Mouse (Mus musculus) spleen, postnatal 4 days (tissue): ENCODE measurements around the gene Trp53i11.

Experiments used
- DNase-seq, 2 experiments: peaks; one replicate each; pipeline ENCODE4 v3.0.0; 2022; ENCODE audit warnings: low spot score in 2 of 2

The Trp53i11 gene

DNA sequence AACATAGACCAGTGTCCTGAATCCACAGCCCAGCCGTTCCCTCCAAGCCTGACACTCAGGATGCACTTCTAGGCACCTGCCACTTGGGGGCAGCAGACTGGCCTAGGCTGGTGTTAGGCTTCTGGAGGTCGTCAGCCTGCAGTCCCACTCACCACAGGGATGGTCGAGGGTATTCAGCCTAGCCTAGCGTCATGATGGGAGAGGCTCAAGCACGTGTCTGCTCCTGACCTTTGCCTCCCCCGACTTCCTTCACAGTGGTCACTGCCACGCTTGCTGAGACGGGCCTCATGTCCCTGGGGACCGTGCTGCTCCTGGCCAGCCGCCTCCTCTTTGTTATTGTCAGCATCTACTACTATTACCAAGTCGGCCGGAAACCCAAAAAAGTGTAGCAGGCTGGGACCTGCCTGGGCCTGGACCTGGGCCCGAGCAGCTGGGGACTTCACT lies 12.2 kb downstream of the Trp53i11 start:
- peak; percentile 50 to 83 for DNase-seq

DNA sequence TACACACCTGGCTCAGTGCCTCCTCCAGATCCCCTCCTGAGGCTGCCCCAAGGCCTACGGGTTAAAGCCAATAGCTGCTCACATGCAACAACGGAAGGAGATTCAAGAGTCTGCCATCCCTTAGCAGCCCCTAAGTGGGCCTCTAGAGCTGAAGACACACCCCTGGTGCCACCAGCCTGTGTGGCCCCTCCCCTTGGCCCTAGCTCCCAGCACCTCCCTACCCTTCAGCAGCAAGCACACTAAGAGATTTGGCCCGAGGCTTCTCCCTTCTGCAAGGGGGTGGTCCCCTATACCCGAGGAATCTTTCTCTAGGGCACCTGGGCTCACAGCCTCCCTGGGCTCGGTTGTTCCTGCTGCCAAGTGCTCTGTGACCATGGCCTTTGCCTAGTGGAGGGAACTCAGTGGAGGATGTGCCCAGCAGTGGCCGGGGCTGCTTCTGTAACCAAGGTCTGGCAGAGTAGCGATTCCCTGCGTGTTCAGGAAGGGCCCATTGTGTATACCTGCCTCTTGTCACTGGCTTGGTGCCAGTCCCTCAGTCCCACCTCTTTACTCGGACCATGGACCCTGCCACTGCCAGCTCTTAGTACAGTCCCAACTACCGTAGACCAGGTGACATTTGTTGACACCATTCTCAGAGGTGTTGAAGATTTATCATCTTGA lies 13.5 kb downstream of the Trp53i11 start:
- DNase-seq, result no peak

DNA sequence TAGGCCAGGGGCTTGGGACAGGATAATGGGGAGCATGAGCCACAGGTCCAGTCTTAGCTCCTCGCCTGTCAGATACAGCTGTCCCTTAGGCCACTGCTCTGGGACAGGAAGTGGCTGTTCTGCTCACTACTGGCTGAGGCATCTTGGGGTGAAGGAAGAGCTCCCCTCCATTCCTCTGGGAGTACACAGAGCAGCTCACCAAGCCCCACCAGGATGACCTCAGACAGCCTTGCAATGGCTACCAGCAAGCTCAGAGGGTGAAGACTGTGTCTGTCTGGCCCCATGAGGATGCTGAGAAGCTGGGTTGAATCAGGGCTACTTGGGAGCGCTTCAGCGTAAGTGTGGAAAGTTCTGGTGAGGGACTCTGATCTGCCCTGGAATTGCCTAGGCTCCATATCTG lies 14.6 kb downstream of the Trp53i11 start:
- DNase-seq, result no peak

DNA sequence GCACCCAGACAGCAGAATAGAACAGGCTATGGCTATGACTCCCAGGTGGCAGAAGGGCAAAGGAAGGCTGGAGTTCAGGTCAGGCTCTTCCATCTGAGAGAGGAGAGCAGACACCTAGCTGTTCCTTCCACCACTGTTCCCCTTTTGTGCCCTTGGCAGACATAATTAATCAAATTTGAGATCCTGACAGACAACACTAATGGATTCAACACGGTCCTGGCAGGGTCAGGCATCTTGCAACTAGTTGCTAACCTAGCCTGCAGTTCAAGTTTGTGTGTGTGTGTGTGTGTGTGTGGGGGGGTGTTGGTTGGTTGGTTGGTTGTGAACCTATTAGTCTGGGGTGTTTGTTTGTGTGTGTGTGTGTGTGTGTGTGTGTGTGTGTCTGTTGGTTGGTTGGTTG lies 15.4 kb downstream of the Trp53i11 start:
- no peak for DNase-seq

DNA sequence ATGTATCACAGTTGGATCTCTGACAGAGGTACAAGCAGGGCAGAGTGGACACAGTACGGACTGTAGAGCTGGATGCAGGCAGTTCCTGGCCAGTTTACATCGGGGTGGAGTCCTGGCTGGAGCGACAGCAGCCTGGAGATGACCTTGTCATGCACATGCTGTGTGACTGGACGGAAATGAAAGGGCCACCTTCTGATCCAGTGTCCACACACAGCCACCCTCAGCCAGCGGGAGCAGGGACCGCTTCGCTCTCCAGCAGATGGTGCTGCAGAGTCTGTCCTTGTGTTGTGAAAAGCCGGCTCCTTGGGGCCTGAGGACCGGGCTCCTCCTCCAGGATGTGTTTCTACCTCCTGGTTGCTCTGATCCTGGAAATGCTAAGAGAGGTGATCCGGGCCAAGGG lies 16.3 kb downstream of the Trp53i11 start:
- peak in 1 of 2 experiments; percentile 33 for DNase-seq

DNA sequence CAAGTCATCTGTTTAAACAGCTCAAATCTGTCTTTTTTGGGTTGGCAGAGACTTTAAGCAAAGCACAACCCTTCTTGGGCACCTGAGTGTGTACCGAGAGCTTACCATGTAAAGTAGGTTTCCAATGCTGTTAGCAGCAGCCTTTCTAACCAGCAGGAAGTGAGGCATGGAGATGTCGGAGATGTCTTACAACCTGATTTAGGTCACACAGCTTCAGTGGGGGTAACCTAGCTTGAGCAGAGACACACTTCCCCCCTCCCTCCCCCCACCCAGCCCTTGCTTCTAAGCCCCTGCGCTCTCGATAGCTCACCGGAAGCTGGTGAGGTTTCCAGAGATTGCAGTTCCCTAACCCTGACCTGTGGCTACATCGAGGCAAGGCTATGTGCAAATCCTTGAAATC lies 17.2 kb downstream of the Trp53i11 start:
- DNase-seq, result no peak

DNA sequence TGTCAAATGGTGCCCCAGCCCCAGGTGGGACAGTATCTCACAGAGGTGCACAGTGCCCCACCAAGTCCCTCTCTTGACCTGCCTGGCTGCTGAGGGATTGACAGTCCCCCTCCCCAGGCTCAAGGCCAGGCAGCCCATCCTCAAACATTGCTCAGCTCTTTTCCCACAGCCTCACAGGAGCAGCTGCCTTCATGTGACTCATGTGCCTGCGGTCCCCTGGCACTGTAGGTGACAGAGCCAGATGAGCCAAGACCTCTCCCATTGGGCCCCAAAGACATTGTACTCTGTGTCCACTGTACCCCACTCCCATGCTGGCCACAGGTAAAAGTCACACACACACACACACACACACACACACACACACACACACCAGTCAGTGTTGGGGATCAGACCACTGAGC lies 18.8 kb downstream of the Trp53i11 start:
- DNase-seq, result no peak

DNA sequence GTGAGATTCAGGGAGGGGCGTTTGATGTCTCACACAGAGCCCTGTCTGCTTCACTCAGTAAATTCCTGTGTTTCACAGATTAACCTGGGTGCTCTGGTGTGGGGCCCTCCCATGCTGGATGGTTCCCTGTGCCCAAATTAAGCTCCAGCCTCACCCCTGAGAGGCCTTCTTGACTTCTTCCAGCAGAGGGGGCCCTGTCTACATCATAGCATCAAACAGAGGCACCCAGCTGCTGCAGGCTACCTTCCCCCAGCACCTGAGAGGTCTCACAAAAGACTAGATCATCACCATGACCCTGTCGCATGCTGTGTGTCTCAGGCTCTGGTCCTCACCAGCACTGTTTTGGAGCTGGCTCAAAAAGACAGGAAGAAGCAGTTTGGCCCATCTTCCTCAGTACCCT lies 25.0 kb downstream of the Trp53i11 start:
- DNase-seq, result no peak

DNA sequence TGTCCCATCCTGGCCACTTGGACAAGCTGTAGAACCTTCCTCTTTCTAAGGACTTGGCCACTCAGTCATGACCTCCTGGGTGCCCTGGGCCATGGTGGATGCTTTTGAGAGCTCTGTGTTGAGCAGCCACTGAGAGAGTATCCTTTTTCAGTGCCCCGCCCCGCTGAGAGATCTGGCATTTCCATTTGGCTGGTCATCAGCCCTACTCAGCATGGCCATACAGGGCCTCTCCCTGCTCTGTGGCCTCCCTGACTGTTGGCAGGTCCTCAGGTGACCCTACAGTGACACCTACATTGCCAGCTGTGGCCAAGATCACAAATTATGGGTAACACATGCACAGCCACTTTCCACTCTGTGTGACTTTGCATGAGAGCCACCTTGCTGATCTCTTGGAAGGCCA lies 25.5 kb downstream of the Trp53i11 start:
- no peak for DNase-seq

DNA sequence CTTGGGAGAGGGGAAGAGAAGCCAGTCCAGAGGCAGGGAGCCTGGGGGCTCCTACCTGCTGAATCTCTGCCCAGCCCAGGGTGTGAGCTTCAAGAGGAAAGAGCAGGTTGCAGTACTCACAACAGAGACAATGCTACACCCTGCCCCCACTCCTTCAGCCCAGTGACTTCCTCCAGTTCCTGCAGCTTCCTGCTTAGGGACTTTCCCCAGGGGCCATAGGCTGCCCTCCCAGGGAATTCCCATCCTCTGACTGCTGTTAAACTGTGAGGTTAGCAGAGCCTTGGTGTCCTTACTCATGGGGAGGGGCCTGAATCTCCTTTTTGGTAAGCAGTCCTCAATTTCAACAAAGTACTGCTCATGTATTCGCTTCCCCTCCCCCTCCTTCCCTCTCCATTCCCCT lies 26.8 kb downstream of the Trp53i11 start:
- no peak for DNase-seq

DNA sequence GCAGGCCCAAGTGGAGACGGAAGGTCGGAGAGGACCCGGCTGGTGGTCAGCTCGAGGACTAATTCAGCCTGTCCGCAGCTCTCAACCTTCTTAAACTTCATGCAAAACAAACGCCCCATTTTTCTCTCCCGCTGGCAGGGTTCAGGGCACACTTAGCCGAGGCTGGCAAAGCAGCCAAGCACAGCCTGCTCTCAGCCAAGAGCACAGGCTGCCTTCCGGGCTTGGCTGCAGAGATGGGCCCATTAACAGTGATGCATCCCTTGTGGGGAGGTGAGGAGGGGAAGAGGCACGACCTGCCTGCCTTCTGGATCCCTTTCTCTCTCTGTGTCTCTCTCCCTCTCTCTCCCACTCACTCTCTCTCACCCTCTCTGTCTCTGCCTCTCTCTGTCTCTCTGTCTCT lies 28.4 kb downstream of the Trp53i11 start:
- no peak for DNase-seq

DNA sequence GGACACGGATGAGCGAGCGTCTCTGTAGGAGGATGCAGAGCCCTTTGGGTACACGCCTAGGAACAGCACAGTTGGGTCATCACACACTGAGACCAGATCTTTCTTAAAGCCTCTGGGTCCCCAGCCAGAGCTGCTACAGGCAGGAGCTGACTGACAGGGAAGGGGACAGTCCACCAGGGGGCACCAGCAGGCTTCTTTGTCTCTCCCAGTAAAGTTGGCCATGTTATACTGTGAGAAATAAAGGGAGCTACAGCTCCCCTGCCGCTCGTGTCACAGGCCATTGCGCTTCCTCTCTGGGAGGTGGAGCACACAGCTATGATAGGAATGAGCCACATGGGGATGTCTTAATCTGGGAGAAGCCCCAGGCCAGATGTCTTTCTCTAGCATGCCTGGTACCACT lies 29.7 kb downstream of the Trp53i11 start:
- peak; percentile 70 to 87 for DNase-seq

DNA sequence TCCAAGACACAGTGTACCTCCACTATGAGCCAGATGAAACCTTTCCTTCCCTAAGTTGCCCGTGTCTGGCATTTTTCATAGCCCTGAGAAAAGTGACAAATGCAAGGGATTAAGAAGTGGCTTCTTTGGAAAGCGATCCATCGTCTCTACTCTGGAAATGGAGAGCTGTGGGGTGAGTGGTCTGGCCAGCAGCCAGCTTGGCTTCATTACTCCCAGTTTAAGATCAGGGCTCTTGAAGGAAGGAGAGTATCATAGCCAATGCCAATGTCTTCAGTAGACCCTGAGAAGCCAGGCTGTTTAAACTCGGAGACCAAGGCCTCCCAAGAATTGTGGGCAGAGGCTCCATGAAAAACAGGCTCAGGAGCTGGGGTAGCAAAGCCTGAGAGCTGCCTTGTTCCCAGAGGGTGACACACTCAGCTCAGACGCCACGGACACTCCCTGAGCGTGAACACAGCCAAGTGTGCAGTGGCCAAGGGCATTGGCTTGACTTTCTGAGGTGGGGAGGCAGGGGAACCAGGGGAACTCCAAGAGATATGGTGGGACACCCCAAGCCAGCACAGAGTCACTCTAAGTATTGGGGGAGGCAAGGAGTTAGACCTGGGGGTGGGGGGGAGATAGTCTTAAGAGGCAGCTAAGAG lies 31.1 kb downstream of the Trp53i11 start:
- no peak for DNase-seq

DNA sequence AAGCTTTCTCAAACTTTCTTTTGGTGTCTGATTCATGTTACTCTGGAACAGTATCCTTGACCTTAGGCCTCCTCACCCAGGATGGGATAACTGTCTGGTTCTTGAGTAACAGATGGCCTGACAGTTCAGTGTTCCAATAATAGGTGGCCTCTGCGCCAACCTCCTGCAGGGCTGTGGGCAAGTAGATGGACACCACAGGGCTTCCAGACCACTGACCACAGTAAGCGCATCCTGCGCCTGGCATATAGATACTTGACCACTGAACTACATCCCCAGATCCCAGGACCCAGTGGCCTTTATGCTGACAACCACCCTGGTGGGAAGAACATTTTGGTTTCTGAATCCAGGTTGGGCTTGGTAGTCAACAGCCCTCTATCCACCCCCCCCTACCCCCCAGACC lies 32.2 kb downstream of the Trp53i11 start:
- DNase-seq, result no peak

DNA sequence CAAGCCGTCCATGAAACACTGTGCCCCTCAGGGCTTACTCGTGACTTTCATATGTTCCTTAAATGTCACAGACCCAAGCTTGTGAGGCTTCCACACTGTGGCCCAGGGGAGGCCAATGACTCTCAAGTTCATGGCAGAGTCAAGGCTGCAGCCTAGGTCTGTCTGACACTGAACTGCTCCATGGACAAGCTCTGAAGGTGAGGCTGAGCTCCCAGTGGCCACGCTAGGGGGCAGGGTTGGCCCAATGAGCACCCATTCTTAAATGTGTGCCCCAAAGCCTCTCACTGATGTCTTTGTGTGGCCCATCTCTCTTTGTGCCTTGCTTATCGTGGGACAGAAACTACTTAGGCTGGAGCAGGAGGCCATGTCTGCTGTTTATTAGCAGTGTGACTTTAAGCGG lies 33.1 kb downstream of the Trp53i11 start:
- no peak for DNase-seq

DNA sequence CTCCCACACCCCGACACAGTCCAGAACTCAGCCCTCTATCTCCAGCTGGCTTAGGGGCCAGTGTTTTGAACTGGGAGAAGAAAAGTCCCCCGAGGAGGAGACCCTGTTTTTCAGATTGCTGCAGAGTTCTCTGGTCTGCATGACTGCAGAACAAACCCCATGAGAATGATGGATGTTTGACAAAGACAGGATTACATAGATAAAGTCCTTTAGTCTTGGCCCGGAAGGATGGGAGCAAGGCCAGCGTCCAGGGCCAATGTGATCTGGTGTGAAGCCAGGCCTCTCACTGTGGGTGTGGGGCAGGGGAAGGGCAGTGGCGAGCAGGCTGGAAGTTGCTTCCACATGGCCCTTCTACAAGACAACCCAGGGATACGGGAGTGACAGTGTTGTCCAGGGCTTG lies 36.1 kb downstream of the Trp53i11 start:
- no peak for DNase-seq

DNA sequence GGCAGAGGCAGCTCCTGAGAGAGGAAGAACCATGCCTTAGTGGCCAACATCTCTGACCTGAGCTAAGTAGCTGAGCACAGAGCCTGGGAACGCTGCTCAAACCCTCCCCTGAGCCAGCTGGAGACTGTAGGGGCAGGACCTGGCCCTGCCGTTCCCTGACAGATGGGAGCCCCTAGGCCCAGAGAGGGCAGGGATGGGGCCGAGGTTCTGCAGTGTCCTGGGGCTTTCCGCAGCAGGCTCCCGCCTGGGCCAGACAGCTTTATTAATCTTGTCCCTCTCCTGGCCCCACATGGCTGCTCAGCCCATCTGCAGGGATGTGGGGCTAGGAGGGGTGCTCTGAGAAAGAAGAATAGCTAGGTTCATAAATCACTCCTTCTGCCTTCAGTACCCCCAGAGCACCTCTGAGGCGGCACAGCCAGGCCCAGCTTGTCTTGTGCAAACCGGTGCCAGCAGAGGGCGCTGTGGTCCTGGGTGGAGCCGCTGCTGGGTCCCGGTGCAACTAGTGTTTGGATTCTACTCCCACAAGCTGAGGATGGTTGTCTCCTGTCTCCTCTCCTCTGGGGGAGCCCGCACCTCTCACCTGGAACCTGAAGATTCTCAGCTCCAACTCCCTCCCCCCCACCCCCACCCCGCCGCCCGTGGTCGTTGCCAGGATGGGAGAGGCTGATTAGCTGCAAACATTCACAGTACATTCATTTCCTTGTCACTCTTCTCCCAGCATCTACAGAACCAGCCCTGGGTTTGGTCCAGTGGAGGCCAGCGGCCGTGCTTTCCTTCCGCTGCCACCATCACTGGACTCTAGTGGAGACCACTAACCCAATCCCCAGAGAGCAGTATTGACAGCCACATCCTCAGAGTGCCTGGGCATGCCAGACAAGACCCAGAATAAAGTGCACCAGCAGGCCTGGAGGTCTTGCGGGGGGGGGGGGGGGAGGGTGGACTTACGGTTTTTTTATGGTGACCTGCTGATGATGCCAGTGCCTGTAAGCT lies 39.6 kb downstream of the Trp53i11 start:
- DNase-seq, result peak; percentile 66 to 88

DNA sequence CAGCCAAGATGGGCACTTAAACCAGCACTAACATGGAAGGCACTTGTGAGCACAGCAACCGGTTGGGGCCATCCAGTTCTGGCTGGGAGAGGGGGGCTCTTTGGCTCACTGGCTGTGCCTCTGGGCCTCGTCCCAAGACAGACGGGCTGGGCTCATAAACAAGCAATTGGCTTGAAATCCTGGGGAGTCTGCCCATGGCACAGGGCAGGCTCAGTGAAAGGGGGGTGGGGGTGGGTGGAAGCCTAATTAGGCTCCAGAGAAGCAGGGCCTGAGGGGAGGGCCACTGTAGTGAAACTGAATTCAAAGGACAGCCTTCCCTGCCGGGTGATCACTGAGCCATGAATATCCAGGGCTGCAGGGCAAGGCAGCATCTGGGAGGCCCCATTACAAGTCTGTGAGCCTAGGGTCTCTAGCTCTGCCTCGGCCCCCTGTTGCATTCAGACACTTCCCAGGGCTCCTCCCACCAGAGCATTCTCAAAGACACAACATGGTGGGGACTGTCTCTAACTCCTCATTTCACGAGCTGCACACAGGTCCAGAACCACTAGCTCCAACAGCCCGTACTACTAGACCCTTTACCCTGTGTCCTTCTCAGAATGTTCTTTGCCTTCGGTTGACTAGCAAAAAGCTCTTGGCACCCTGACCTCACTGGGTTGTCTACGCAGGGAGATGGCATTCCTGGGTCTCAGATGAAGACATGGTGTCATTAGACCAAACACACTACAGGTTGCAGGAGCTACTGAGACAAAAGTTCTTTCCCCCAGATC lies 40.5 kb downstream of the Trp53i11 start:
- no peak for DNase-seq

DNA sequence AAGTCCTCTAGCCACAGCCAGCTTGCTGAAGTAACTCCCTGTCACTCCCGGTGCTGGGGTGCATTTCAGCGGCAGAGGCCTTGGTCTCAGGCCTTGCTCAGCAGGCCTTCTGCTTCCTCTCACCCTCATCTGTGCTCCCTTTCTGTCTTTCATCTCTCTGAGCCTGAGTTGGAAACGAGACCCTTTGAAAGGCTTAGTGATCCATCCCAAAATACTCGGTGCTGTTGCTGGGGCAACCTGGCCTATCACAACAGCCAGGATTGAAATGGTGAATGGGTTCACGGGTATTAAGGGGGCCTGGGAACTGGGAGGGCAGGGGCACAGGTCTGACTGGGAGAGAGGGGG lies 41.1 kb downstream of the Trp53i11 start:
- no peak for DNase-seq

DNA sequence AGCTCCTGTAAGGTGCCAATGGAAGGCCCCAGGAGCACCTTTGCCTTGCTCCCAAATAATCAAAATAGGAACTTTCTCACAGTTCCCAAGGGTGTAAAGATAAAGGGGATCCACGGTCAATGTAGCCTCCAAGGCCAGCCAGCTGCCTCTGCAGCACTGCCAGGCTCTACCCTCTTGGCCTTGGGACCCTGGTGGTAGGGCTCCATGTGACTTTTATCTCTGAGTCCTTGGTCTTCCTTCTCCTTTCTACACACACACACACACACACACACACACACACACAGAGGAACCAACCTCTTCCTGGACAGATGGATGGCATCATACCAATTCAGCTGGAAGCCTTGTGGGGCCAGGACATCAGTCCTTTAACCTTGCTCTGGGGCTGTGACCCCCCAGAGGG lies 44.8 kb downstream of the Trp53i11 start:
- DNase-seq, result no peak

DNA sequence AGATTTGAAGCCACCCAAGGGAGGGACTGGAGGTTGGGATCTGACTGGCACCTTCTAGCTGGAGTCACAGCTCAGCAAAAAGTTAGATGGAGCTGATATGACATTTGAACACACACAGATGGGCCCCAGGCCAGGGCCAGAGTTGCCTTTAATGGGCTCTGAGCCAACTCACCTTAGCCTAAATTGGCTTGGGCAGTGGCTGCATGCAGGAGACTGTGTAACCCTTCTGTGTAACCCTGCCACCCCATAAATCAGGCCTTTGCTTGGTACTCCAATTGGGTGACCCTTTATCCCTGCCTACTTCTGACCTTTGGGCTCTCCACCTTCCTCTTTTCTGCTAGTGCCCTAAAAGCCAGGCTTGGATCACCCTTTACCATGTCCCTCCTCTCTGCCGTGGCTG lies 49.7 kb downstream of the Trp53i11 start:
- DNase-seq, result no peak

DNA sequence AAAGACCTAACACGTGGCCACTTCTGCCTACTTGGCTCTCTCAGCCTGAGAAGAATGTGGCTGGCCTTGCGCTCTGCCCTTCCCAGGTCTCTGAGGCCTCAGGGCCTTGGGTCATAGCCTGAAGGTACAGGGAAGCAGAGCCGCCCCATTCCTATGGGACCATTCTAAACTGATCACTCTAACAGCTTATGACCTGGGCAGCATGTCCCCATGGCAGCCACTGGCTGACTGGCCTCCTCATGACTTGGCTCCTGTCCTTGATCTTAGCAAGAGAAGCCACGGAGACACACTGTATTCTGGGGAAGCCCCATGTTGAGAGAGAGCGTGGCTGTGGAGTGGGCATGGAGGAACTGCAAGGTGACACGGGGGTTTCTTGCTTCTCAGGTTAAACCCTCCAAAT lies 51.5 kb downstream of the Trp53i11 start:
- DNase-seq, result no peak
